Mouse (Mus musculus) layer of hippocampus, postnatal 36 days (tissue): ENCODE data around the gene D630003M21Rik. TPM values are rescaled to one million over a fixed set of nuclear protein-coding genes. Genes with fewer than 3 reads are reported as not detected.
A peak's percentile ranks its signal among the peaks of the same experiment; 100 is the strongest.

Experiments used
- DNase-seq, 2 experiments: peaks; one replicate each; pipeline ENCODE4 v3.0.0; 2022
- total RNA-seq, 2 experiments: library from RNA; stranded (reverse); gene quantifications; 2 replicates each; pipeline ENCODE4 v1.2.3; 2021

The D630003M21Rik gene
- total RNA-seq, 2 experiments from 2014 or later, result 3.6 to 3.7 TPM

- no peak for DNase-seq
These were observed 66.0 kb downstream of the D630003M21Rik start for GRCm38 (mm10) chr2:158163034-158163433.

- no peak for DNase-seq
These were observed 67.3 kb downstream of the D630003M21Rik start for GRCm38 (mm10) chr2:158161761-158162160.

- no peak for DNase-seq
These were observed 69.4 kb downstream of the D630003M21Rik start for GRCm38 (mm10) chr2:158159376-158160235.

GRCm38 (mm10) chr2:158157654-158158053 is 71.4 kb downstream of the D630003M21Rik start:
- DNase-seq, result no peak

GRCm38 (mm10) chr2:158156487-158156886 is 72.5 kb downstream of the D630003M21Rik start:
- no peak for DNase-seq

GRCm38 (mm10) chr2:158155615-158156014 is 73.4 kb downstream of the D630003M21Rik start:
- DNase-seq, result no peak

GRCm38 (mm10) chr2:158155101-158155500 is 73.9 kb downstream of the D630003M21Rik start:
- no peak for DNase-seq

GRCm38 (mm10) chr2:158154641-158155040 is 74.4 kb downstream of the D630003M21Rik start:
- no peak for DNase-seq

GRCm38 (mm10) chr2:158153728-158154343 is 75.2 kb downstream of the D630003M21Rik start:
- DNase-seq, result no peak

- DNase-seq, result no peak
These were observed 76.2 kb downstream of the D630003M21Rik start for GRCm38 (mm10) chr2:158152685-158153309.

- DNase-seq, result no peak
These were observed 77.9 kb downstream of the D630003M21Rik start for GRCm38 (mm10) chr2:158151077-158151476.

GRCm38 (mm10) chr2:158146971-158147370 is 82.1 kb downstream of the D630003M21Rik start:
- no peak for DNase-seq

- DNase-seq, result peak; percentile 67 to 70
These were observed 82.8 kb downstream of the D630003M21Rik start, which contains the start of gene Tgm2 for GRCm38 (mm10) chr2:158146223-158146622. TSS of gene Tgm2 (minus strand) at chr2:158146436.

- DNase-seq, result no peak
These were observed 83.4 kb downstream of the D630003M21Rik start for GRCm38 (mm10) chr2:158145528-158146065.

- DNase-seq, result no peak
These were observed 84.1 kb downstream of the D630003M21Rik start for GRCm38 (mm10) chr2:158144750-158145527.

- DNase-seq, result no peak
These were observed 84.8 kb downstream of the D630003M21Rik start for GRCm38 (mm10) chr2:158144263-158144662.

GRCm38 (mm10) chr2:158143816-158144215 is 85.2 kb downstream of the D630003M21Rik start:
- DNase-seq, result no peak

GRCm38 (mm10) chr2:158142981-158143380 is 86.0 kb downstream of the D630003M21Rik start:
- no peak for DNase-seq

- no peak for DNase-seq
These were observed 87.2 kb downstream of the D630003M21Rik start for GRCm38 (mm10) chr2:158141690-158142440.

GRCm38 (mm10) chr2:158141271-158141670 is 87.8 kb downstream of the D630003M21Rik start:
- no peak for DNase-seq

GRCm38 (mm10) chr2:158140664-158141063 is 88.4 kb downstream of the D630003M21Rik start:
- no peak for DNase-seq
